Mouse (Mus musculus) brain, embryonic 14.5 days (tissue): ENCODE measurements around the gene Atp1a1.

Source experiments
- CTCF ChIP-seq: fragments of 200-500 bp; IDR thresholded peaks from 2 replicates; pipeline ENCODE4 v1.5.1; 2012; ENCODE audit warnings: inconsistent platforms, mild to moderate bottlenecking, moderate library complexity, borderline replicate concordance; ENCODE audit not compliant: insufficient read depth, insufficient read length; ENCODE audit errors: extremely low read depth
- POLR2A ChIP-seq: fragments of 200-500 bp; IDR thresholded peaks from 2 replicates; pipeline ENCODE4 v1.6.1; 2012; ENCODE audit warnings: mild to moderate bottlenecking, inconsistent platforms, borderline replicate concordance; ENCODE audit not compliant: poor library complexity, insufficient read depth, insufficient read length, severe bottlenecking; ENCODE audit errors: extremely low read depth

DNA sequence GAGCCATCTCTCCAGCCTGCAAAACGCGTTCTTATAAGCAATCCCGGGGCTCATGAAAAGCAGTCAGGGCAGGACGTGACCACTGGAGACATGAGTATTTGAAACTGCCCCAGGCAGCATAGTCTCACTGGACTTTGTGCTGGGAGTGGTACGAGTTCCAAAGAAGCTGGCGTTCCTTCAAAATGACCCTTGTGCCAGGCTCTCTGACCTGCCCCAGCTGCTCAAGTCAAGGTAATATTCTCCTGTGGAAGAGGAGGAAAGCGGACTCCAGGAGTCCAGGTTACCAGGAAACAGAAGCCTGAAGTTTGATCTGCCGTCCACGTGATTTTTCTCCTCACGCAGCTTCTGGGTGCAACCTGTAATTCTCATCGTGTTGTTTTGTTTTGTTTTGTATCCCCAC lies 77.9 kb downstream of the Atp1a1 start:
- TF ChIP-seq CTCF, result no peak
- TF ChIP-seq POLR2A, result no peak
